Mouse (Mus musculus): Measurements from ENCODE around the gene Agbl4.

GRCm38 (mm10) chr4:111364199-111364598 is 966.7 kb downstream of the Agbl4 start:
- TF ChIP-seq CTCF (IDR thresholded peaks at IDR 0.05; ENCODE audit: borderline replicate concordance, extremely low read depth, insufficient read depth, insufficient read length) (no peak), POLR2A (IDR thresholded peaks at IDR 0.05; ENCODE audit: borderline replicate concordance, extremely low read depth, insufficient read depth, insufficient read length, poor library complexity, severe bottlenecking) (no peak)
